Mouse (Mus musculus): ENCODE data around the gene Lrrc3. TPM values are rescaled to one million over a fixed set of nuclear protein-coding genes. Genes with fewer than 3 reads are reported as not detected.
A peak's percentile ranks its signal among the peaks of the same experiment; 100 is the strongest.
"Not testable (repeated sequence)": the region's sequence is repeated elsewhere in the genome, so short reads cannot be mapped to it uniquely, and the experiment has no call there.

The Lrrc3 gene
- under 1 TPM; 0.65 to 0.73 TPM for total RNA-seq (2021)

- no peak for DNase-seq (ENCODE audit: low spot score)
- intact Hi-C loops (cut with DNase I) = no loop called here
Observed at GRCm38 (mm10) chr10:77902211-77902893, at the start of gene Lrrc3. Gene Lrrc3 (minus strand): TSS chr10:77902536.

GRCm38 (mm10) chr10:77950468-77950867 is 48.1 kb upstream of the Lrrc3 start:
- intact Hi-C loops (cut with DNase I); DNase-seq (ENCODE audit: low spot score): not testable (repeated sequence)

- intact Hi-C loops (cut with DNase I) = no loop called here
- no peak for DNase-seq (ENCODE audit: low spot score)
Observed at GRCm38 (mm10) chr10:77939685-77940084, 37.3 kb upstream of the Lrrc3 start.

- DNase-seq (ENCODE audit: low spot score) = no peak
- intact Hi-C loops (cut with DNase I) = no loop called here
Observed at GRCm38 (mm10) chr10:77927375-77927774, 25.0 kb upstream of the Lrrc3 start.

GRCm38 (mm10) chr10:77926140-77926539 is 23.8 kb upstream of the Lrrc3 start:
- intact Hi-C loops (cut with DNase I) = no loop called here
- no peak for DNase-seq (ENCODE audit: low spot score)

GRCm38 (mm10) chr10:77922681-77923080 is 20.3 kb upstream of the Lrrc3 start:
- no peak for DNase-seq (ENCODE audit: low spot score)
- intact Hi-C loops (cut with DNase I) = no loop called here

- no peak for DNase-seq (ENCODE audit: low spot score)
- intact Hi-C loops (cut with DNase I) = no loop called here
Observed at GRCm38 (mm10) chr10:77921009-77921408, 18.7 kb upstream of the Lrrc3 start.

- intact Hi-C loops (cut with DNase I) = loop anchor here (2.0 kb wide), 1 partner anchor 400 kb away; no protein-coding TSS in a partner anchor
- DNase-seq (ENCODE audit: low spot score) = no peak
Observed at GRCm38 (mm10) chr10:77916636-77917335, 14.4 kb upstream of the Lrrc3 start.

GRCm38 (mm10) chr10:77913292-77913691 is 11.0 kb upstream of the Lrrc3 start:
- DNase-seq (ENCODE audit: low spot score) = no peak
- intact Hi-C loops (cut with DNase I) = no loop called here

- intact Hi-C loops (cut with DNase I) = no loop called here
- DNase-seq (ENCODE audit: low spot score) = peak; percentile 57
Observed at GRCm38 (mm10) chr10:77912605-77913004, 10.3 kb upstream of the Lrrc3 start.

GRCm38 (mm10) chr10:77902894-77903715 is 769 bp upstream of the Lrrc3 start:
- intact Hi-C loops (cut with DNase I) = no loop called here
- no peak for DNase-seq (ENCODE audit: low spot score)

- DNase-seq (ENCODE audit: low spot score) = no peak
Observed at GRCm38 (mm10) chr10:77901871-77902210, 495 bp downstream of the Lrrc3 start.

GRCm38 (mm10) chr10:77900903-77901818 is 1.2 kb downstream of the Lrrc3 start:
- DNase-seq (ENCODE audit: low spot score) = no peak
- intact Hi-C loops (cut with DNase I) = no loop called here

More at GRCm38 (mm10) chr10:77901871-77902210, 495 bp downstream of the Lrrc3 start:
- intact Hi-C loops (cut with DNase I) = no loop called here

GRCm38 (mm10) chr10:77900126-77900525 is 2.2 kb downstream of the Lrrc3 start:
- no peak for DNase-seq (ENCODE audit: low spot score)
- intact Hi-C loops (cut with DNase I) = no loop called here

- intact Hi-C loops (cut with DNase I) = no loop called here
- no peak for DNase-seq (ENCODE audit: low spot score)
Observed at GRCm38 (mm10) chr10:77895562-77895961, 6.8 kb downstream of the Lrrc3 start.

- intact Hi-C loops (cut with DNase I) = no loop called here
- DNase-seq (ENCODE audit: low spot score) = no peak
Observed at GRCm38 (mm10) chr10:77890987-77891565, 11.3 kb downstream of the Lrrc3 start.

GRCm38 (mm10) chr10:77886007-77886747 is 16.2 kb downstream of the Lrrc3 start:
- no peak for DNase-seq (ENCODE audit: low spot score)
- intact Hi-C loops (cut with DNase I) = no loop called here

- no peak for DNase-seq (ENCODE audit: low spot score)
- intact Hi-C loops (cut with DNase I) = loop anchor here (5.0 kb wide), 1 partner anchor 365 kb away; the partner anchor contains the start of gene Fam207a
Observed at GRCm38 (mm10) chr10:77882553-77882952, 19.8 kb downstream of the Lrrc3 start.
